Mouse (Mus musculus): ENCODE measurements at regions not wholly inside any gene's neighbourhood (a gene's known extent, or its start where the extent isn't known, plus 50 kb on each side); places are given as distances from the start of the nearest gene placed in this dataset.

DNA sequence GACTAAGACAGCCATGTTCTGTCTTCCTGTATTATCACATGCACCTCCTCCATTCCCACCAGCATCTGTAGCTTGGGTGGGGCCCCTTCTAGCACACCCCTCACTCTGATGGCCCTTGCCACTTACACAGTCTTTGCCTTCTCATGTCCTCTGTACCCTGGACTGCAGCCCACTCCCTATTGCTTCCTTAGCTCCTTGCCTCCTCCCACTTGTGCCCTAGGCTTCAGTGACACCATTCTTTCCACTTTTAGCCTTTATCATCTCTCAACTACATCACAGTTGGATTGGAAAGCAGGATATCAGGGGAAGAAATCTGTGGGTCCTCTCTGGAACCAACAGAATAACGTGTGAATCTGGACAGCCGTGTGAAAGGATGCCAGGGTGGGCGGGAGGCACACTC, 100.4 kb upstream of the Cops8 start:
- no peak for DNase-seq (ENCODE audit: extremely low spot score, low read depth, low spot score)

GRCm38 (mm10) chr1:90502771-90503540, 99.8 kb upstream of the Cops8 start:
- DNase-seq (ENCODE audit: extremely low spot score, low read depth, low spot score), result no peak

DNA sequence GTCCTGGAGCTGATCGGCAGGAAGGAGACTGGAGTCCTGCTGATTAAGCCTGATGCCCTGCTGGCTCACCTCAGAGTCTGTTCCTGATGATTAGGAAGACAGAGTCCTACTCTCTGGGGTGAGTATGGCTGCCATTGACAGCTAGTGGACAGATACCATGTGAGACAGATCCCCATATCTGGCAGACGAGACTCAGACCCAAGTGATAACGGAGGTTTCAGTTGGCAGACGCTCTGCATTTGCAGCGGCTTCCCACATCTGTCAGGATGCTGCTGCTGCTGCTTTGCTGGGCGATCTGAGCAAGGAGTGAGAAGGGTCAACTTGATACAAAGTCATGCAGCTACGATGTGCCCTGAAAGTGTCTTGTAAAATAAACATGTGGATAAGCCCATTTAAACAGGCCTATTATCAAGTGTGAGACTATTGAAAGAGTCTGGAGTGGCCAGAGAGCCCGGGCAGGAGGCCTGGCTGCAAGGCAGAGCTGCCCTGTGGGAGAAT, 98.1 kb upstream of the Cops8 start:
- no peak for DNase-seq (ENCODE audit: extremely low spot score, low read depth, low spot score)

GRCm38 (mm10) chr1:90505599-90505998, 97.2 kb upstream of the Cops8 start:
- DNase-seq (ENCODE audit: extremely low spot score, low read depth, low spot score), result no peak

DNA sequence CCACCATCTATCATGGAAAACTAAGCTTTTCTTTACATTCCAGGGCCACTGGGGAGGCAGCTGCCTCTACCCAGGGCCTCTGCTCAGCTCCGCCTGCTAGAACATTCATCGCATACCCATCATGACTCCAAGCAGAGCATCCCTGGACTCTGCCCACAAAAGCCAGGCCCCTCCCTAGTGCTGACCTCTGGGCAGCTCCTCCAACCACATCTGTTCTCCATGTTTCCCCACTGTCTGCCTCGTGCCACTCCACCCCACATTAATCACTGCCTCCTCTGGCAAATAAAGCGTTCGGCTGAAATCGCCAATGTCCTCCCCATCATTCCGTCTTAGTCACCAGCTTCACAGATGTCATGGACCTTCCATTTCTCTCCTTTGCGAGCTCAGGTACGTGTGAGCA, 96.2 kb upstream of the Cops8 start:
- DNase-seq (ENCODE audit: extremely low spot score, low read depth, low spot score), result no peak

DNA sequence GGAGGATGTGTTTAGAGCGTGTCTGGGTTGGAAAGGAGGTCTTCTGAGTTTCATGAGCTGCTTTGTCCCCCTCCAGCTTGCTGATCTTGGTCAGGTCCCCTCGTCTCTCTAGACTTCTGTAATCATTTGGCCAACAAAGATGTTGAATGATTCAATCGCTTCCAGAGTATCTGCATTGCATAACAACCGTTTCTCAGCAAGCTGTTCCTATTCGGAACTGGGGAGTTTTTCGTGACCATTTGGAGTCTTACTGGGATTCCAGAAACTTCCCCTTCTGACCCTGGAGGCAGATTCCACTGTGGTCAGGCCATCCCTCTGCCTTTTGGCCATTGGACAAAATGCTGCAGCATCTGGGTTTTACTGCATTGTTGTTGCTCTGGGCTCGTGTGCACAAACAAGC, 93.4 kb upstream of the Cops8 start:
- no peak for DNase-seq (ENCODE audit: extremely low spot score, low read depth, low spot score)

GRCm38 (mm10) chr1:90513442-90514070, 89.2 kb upstream of the Cops8 start:
- no peak for DNase-seq (ENCODE audit: extremely low spot score, low read depth, low spot score)

- no peak for DNase-seq (ENCODE audit: extremely low spot score, low read depth, low spot score)
Observed at GRCm38 (mm10) chr1:90514176-90514575, 88.6 kb upstream of the Cops8 start.

DNA sequence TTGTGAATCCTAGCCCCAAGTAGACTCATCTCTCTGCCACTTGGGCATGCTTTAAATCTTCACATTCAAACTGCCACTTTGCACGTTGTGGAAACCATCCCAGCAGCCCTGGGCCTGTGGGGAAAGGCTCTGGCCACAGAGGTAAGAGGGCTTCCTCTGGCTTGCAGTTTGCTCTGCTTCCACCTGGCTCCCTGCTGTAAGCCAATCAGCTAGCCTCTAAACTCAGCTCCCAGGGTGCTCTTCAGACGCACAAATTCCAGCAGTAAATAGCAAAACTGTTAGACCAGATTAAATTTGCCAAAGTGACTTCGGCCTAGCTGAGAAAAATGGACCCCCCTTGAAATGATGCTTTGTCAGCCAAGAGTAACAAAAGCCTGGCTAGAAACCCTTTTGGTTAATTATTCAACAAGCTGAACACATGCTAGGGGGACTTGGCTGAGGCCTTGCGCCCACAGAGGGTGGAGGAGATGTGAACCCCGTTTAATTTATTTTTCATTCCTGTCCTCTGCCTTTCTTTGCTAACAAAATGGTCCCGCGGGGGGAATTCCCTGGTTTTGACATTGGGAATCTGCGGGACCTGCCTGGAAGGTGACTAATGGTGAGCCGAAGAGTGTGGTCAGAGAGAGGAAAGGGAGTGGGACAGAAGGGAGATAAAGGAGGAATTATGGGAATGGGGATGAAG, 84.1 kb upstream of the Cops8 start:
- DNase-seq (ENCODE audit: extremely low spot score, low read depth, low spot score), result no peak

GRCm38 (mm10) chr1:90519284-90520275, 83.2 kb upstream of the Cops8 start:
- peak; percentile 57 for DNase-seq (ENCODE audit: extremely low spot score, low read depth, low spot score)

GRCm38 (mm10) chr1:90522294-90522693, 80.5 kb upstream of the Cops8 start:
- DNase-seq (ENCODE audit: extremely low spot score, low read depth, low spot score), result no peak

DNA sequence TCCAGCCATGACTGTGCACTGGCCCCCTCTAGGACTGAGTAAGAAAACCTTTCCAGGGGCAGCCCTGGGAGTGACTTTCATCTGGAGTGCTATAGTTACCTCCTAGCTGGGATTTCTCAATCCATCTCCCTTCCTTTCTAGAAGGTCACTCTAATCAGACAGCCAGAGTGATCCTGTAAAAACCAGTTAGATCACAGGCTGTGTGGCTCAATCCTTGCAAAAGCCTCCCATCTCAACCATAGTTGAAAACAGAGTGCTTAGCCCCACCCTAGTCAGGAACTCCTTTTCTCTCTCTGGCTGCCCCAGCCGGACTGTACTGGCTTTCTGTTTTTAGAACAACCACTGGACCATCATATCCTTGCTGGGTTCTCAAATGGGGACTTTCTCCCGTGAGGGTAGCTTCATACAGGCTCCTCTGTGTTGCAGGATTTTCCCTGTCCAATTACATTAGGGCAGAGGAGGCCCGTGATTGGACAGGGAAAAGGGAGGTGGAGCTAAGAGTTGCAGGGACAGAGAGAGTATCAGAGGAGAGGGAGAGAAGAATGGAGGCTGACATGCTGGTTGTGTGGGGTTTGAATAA, 78.0 kb upstream of the Cops8 start:
- no peak for DNase-seq (ENCODE audit: extremely low spot score, low read depth, low spot score)

DNA sequence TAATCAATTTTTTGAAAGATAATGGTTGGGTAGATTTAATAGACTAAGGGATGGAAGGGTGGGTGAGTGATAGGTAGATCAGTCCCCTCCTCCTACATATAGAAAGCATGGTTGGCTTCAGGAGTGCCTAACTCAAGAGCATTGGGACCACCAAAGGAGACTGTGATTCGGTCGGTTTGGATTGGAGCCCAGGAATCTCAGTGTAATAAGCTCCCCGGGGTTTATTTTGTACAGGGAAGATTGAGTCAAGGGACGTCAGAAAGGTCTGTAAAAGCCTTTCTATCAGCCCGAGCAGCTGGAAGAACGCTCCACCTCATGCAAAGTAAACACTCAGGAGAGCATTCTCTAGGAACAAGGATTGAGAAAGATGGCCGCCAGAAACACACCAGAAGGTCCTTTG, 76.5 kb upstream of the Cops8 start:
- DNase-seq (ENCODE audit: extremely low spot score, low read depth, low spot score), result no peak

DNA sequence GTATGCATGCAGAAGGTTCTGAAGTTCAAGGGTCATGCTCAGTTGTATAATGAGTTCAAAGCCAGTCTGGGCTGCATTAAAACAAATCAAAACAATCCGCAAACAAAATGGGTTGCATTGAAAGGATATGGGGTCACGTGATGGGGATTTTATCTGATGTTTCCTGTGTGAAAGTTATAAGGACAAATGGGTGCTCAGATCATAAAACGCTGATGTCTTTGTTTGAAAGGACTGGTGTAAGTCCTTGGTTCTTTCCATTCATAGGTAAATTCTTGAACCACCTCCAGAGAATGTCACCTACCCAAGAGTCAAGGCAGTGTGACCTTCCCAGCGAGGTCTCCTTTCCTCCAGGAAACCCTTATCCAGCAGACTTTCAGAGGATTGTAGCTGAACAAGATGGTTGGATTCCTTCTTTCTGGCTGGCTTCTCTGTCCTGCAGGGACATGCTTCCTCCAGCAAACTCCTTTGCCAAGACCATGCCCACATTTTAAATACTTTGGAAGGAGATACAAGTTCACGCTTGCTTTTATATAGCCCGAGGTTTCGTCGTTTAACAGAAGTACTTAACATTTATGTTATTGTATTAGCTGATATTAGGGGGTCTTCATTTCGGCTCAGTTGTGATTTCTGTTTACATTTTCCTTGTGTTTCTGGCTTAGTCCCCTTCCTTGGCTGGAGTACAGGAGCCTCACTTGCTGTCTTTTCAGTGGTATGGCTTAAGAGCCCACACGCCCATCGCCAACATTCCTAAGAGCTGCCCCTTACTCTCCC, 74.6 kb upstream of the Cops8 start:
- no peak for DNase-seq (ENCODE audit: extremely low spot score, low read depth, low spot score)

DNA sequence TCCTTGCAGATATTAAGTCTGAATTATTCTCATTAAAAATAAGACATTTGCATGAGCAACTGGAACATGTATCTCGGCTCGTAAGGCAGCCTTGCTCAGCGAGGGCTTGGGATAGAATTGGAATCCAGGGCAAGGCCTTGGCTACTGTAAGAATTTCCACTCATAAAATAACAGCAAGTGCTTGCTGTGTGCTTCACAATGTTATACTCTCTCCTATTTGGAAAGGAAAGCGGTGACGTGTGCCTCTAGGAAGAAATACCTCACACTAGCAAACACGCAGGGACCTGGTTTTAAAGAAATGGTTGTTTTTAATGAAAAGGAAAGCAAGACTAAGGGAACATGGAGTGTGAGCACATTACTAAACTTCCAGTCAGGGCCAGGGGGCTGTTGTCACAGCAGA, 69.3 kb upstream of the Cops8 start:
- DNase-seq (ENCODE audit: extremely low spot score, low read depth, low spot score), result no peak

- no peak for DNase-seq (ENCODE audit: extremely low spot score, low read depth, low spot score)
Observed at GRCm38 (mm10) chr1:90536105-90536504, 66.7 kb upstream of the Cops8 start.

GRCm38 (mm10) chr1:90543801-90544795, 58.7 kb upstream of the Cops8 start:
- DNase-seq (ENCODE audit: extremely low spot score, low read depth, low spot score), result no peak

GRCm38 (mm10) chr1:90544821-90545536, 57.8 kb upstream of the Cops8 start:
- peak; percentile 31 for DNase-seq (ENCODE audit: extremely low spot score, low read depth, low spot score)
